Mouse (Mus musculus) left cerebral cortex, adult 18-20 months (tissue): ENCODE results near the gene Cenpo. TPM values are rescaled to one million over a fixed set of nuclear protein-coding genes. Genes with fewer than 3 reads are reported as not detected.

Experiments
- DNase-seq, 2 experiments: peaks; one replicate each; pipeline ENCODE4 v3.0.0; 2021 to 2022; ENCODE audit warnings: low spot score in 2 of 2, mixed read lengths in 1 of 2
- total RNA-seq, 2 experiments: library from RNA; stranded (reverse); gene quantifications; 2 replicates each; pipeline ENCODE4 v1.2.3; 2021

The Cenpo gene
- total RNA-seq, 2 experiments from 2014 or later: 3.2 to 3.7 TPM

GRCm38 (mm10) chr12:4201454-4202200 is 32.5 kb downstream of the Cenpo start:
- DNase-seq: peak; percentile 68 to 77

GRCm38 (mm10) chr12:4199271-4199670 is 34.8 kb downstream of the Cenpo start:
- no peak for DNase-seq

GRCm38 (mm10) chr12:4198702-4199101 is 35.4 kb downstream of the Cenpo start:
- no peak for DNase-seq

- DNase-seq: peak; percentile 42 to 70
Observed at GRCm38 (mm10) chr12:4194643-4195042, 39.5 kb downstream of the Cenpo start.

GRCm38 (mm10) chr12:4193025-4193740 is 40.9 kb downstream of the Cenpo start:
- DNase-seq: no peak

- DNase-seq: no peak
Observed at GRCm38 (mm10) chr12:4192514-4192913, 41.6 kb downstream of the Cenpo start.

- DNase-seq: no peak
Observed at GRCm38 (mm10) chr12:4189060-4189447, 45.0 kb downstream of the Cenpo start.

- DNase-seq: no peak
Observed at GRCm38 (mm10) chr12:4188171-4189059, 45.7 kb downstream of the Cenpo start.

GRCm38 (mm10) chr12:4184648-4185047 is 49.4 kb downstream of the Cenpo start:
- DNase-seq: no peak

GRCm38 (mm10) chr12:4180507-4180906 is 53.6 kb downstream of the Cenpo start:
- DNase-seq: no peak

GRCm38 (mm10) chr12:4179671-4180233 is 54.3 kb downstream of the Cenpo start:
- no peak for DNase-seq

GRCm38 (mm10) chr12:4178839-4179238 is 55.3 kb downstream of the Cenpo start:
- no peak for DNase-seq

GRCm38 (mm10) chr12:4173108-4173790 is 60.8 kb downstream of the Cenpo start:
- no peak for DNase-seq

- no peak for DNase-seq
Observed at GRCm38 (mm10) chr12:4169622-4170021, 64.5 kb downstream of the Cenpo start.

GRCm38 (mm10) chr12:4169058-4169457 is 65.0 kb downstream of the Cenpo start:
- no peak for DNase-seq

GRCm38 (mm10) chr12:4166970-4167369 is 67.1 kb downstream of the Cenpo start:
- DNase-seq: no peak

- DNase-seq: no peak
Observed at GRCm38 (mm10) chr12:4162886-4163285, 71.2 kb downstream of the Cenpo start.

- no peak for DNase-seq
Observed at GRCm38 (mm10) chr12:4160322-4160721, 73.8 kb downstream of the Cenpo start.

GRCm38 (mm10) chr12:4158868-4159632 is 75.0 kb downstream of the Cenpo start:
- DNase-seq: no peak

- DNase-seq: no peak
Observed at GRCm38 (mm10) chr12:4158179-4158578, 75.9 kb downstream of the Cenpo start.
